ENCODE assay signal across 10 mouse cellular contexts in the genomic region with DNA sequence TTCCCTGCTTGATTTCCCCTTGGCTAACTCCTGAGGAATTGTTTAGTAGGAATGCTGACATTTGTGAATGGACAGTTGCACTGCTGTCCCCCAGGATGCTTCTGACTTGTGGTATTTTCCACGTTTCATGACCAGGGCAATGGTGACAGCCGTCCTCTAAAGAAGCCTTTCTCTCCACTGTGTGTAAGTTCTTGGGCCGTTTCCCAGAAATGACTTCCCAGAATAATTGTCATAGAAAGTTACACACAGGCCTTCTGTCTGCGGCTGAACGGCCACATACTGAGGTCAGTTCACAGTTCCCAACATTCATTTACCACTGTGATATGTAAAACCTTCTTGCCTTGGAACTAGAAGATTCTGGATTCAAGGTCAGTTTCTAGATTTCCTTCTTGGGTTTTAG. TPM values are rescaled to one million over a fixed set of nuclear protein-coding genes. Genes with fewer than 3 reads are reported as not detected.
DNase-seq lines count a peak whose midpoint lies in the region; ATAC-seq and TF ChIP-seq lines count a peak whose summit lies in the region.
"Had no signal": no experiment of that assay in that cellular context is flagged by ENCODE, and none has a peak within 500 bp of the region (broad histone marks: within the 10 kb centered on the region; RNA-seq: fewer than 3 reads in every experiment).

No protein-coding gene starts in this region.

- H3K4me2 ChIP-seq in hindbrain, embryonic 16.5 days (ENCODE audit: low read length), result no peak overlapping the region
- no peak overlapping the region for H3K4me2 ChIP-seq in hindbrain, postnatal 0 days (ENCODE audit: low read depth, low read length)
- H3K4me2 ChIP-seq in liver, postnatal 0 days (ENCODE audit: low read depth, low read length), result no peak overlapping the region
- H3K4me2 ChIP-seq: neural tube, embryonic 12.5 days had no signal

- peak; percentile 75; the same call in 1 of the 2 replicates for ATAC-seq in hindbrain, embryonic 16.5 days
- peak; percentile 80 for ATAC-seq in hindbrain, postnatal 0 days
- ATAC-seq in liver, postnatal 0 days, result no peak
- no peak for ATAC-seq in cerebellum, adult (ENCODE audit: insufficient number of reproducible peaks, low FRiP score, low TSS enrichment)
- ATAC-seq: activated CD4-positive, CD25-positive, alpha-beta regulatory T cell, adult 4 months had no signal

- DNase-seq in hindbrain, embryonic 10.5 days (ENCODE audit: low spot score), result no peak
- DNase-seq in right cerebral cortex, adult 18-20 months, result peak; percentile 19
- no peak for DNase-seq in right cerebral cortex, postnatal 25 days
- peak; percentile 67 for DNase-seq in hindbrain, postnatal 0 days (ENCODE audit: low spot score)
- no peak for DNase-seq in liver, postnatal 0 days
- DNase-seq: right cerebral cortex, postnatal 14 days had no signal

- no peaks in the 10 kb centered on the region for H3K4me1 ChIP-seq in hindbrain, embryonic 16.5 days (ENCODE audit: control insufficient read depth, insufficient read depth, low read depth, low read length)
- peaks cover 32% of the 10 kb centered on the region for H3K4me1 ChIP-seq in hindbrain, embryonic 10.5 days (replicated peaks)
- H3K4me1 ChIP-seq in hindbrain, postnatal 0 days (ENCODE audit: insufficient read depth, low read length), result no peaks in the 10 kb centered on the region
- H3K4me1 ChIP-seq in liver, postnatal 0 days (ENCODE audit: insufficient read depth), result no peaks in the 10 kb centered on the region
- H3K4me1 ChIP-seq: neural tube, embryonic 12.5 days had no signal

- no peak for TF ChIP-seq CTCF in hindbrain, postnatal 0 days (IDR thresholded peaks at IDR 0.05; ENCODE audit: low read depth)
- TF ChIP-seq CTCF in liver, postnatal 0 days (IDR thresholded peaks at IDR 0.05; ENCODE audit: low read depth), result no peak

- WGBS in hindbrain, embryonic 16.5 days, result 53% methylated on average over 5 of the region's 5 CpGs
- WGBS in hindbrain, embryonic 10.5 days, result 79% methylated on average over 5 of the region's 5 CpGs
- 33% methylated on average over 5 of the region's 5 CpGs for WGBS in hindbrain, postnatal 0 days
- WGBS in liver, postnatal 0 days (ENCODE audit: insufficient replicate concordance), result 71% methylated on average over 5 of the region's 5 CpGs

- H3K4me3 ChIP-seq in hindbrain, embryonic 16.5 days (ENCODE audit: low read length), result no peak overlapping the region
- H3K4me3 ChIP-seq in hindbrain, embryonic 10.5 days, result no peak overlapping the region
- no peak overlapping the region for H3K4me3 ChIP-seq in hindbrain, postnatal 0 days (ENCODE audit: low read length)
- H3K4me3 ChIP-seq in liver, postnatal 0 days (ENCODE audit: low read depth, low read length), result no peak overlapping the region
- H3K4me3 ChIP-seq: neural tube, embryonic 12.5 days had no signal

- H3K9ac ChIP-seq in hindbrain, embryonic 16.5 days (ENCODE audit: low read depth, low read length), result no peak overlapping the region
- no peak overlapping the region for H3K9ac ChIP-seq in hindbrain, postnatal 0 days (replicated peaks; ENCODE audit: low read length)
- H3K9ac ChIP-seq in liver, postnatal 0 days (replicated peaks), result no peak overlapping the region
- H3K9ac ChIP-seq: neural tube, embryonic 12.5 days had no signal

- no peaks in the 10 kb centered on the region for H3K27me3 ChIP-seq in hindbrain, embryonic 16.5 days (replicated peaks; ENCODE audit: control insufficient read depth, insufficient read depth, low read length)
- H3K27me3 ChIP-seq in hindbrain, embryonic 10.5 days (ENCODE audit: insufficient read depth, poor library complexity, severe bottlenecking), result no peaks in the 10 kb centered on the region
- H3K27me3 ChIP-seq in hindbrain, postnatal 0 days (ENCODE audit: insufficient read depth, low read length), result no peaks in the 10 kb centered on the region
- H3K27me3 ChIP-seq in liver, postnatal 0 days (ENCODE audit: insufficient read depth, low read length), result no peaks in the 10 kb centered on the region
- H3K27me3 ChIP-seq: neural tube, embryonic 12.5 days had no signal

- no peaks in the 10 kb centered on the region for H3K36me3 ChIP-seq in hindbrain, embryonic 16.5 days (ENCODE audit: control insufficient read depth, insufficient read depth, low read length)
- no peaks in the 10 kb centered on the region for H3K36me3 ChIP-seq in hindbrain, embryonic 10.5 days
- H3K36me3 ChIP-seq in hindbrain, postnatal 0 days (ENCODE audit: insufficient read depth, low read length), result no peaks in the 10 kb centered on the region
- no peaks in the 10 kb centered on the region for H3K36me3 ChIP-seq in liver, postnatal 0 days (replicated peaks; ENCODE audit: insufficient read depth, low read length)
- H3K36me3 ChIP-seq: neural tube, embryonic 12.5 days had no signal

- TF ChIP-seq EP300 in liver, postnatal 0 days (IDR thresholded peaks at IDR 0.05; ENCODE audit: low read depth), result no peak

- H3K9me3 ChIP-seq in hindbrain, embryonic 16.5 days (ENCODE audit: control insufficient read depth, low read length), result no peaks in the 10 kb centered on the region
- H3K9me3 ChIP-seq in hindbrain, embryonic 10.5 days, result no peaks in the 10 kb centered on the region
- H3K9me3 ChIP-seq in hindbrain, postnatal 0 days (ENCODE audit: low read length), result no peaks in the 10 kb centered on the region
- H3K9me3 ChIP-seq in liver, postnatal 0 days (ENCODE audit: low read length), result no peaks in the 10 kb centered on the region
- H3K9me3 ChIP-seq: neural tube, embryonic 12.5 days had no signal

- H3K27ac ChIP-seq in hindbrain, embryonic 16.5 days (ENCODE audit: low read depth, low read length), result no peak overlapping the region; the same call in 1 of the 2 replicates
- H3K27ac ChIP-seq in hindbrain, embryonic 10.5 days, result no peak overlapping the region
- H3K27ac ChIP-seq in hindbrain, postnatal 0 days, result no peak overlapping the region; the same call in 1 of the 2 replicates
- H3K27ac ChIP-seq in liver, postnatal 0 days (ENCODE audit: low read depth), result no peak overlapping the region
- H3K27ac ChIP-seq: neural tube, embryonic 12.5 days had no signal

RNA-seq across cellular contexts. Expression of gene Epb41l4b, which starts 28.6 kb away (rescaled TPM):
- 2.8 and 3.4 TPM in 2 replicates for polyA plus RNA-seq in hindbrain, embryonic 16.5 days (2015; fragmentation: Nextera tagmentation; extraction: Ambion mirVana)
- polyA plus RNA-seq in hindbrain, embryonic 10.5 days (2016; fragmentation: Nextera tagmentation; extraction: Ambion mirVana), result 0.65 and 0.92 TPM in 2 replicates
- 13.9 and 14.7 TPM in 2 replicates for total RNA-seq in hindbrain, postnatal 0 days (2014; rRNA removed)
- 4.2 and 4.4 TPM in 2 replicates for polyA plus RNA-seq in hindbrain, postnatal 0 days (2015; fragmentation: Nextera tagmentation; extraction: Ambion mirVana)
- 6.7 and 8.4 TPM in 2 replicates for polyA plus RNA-seq in liver, postnatal 0 days (2015; fragmentation: Nextera tagmentation; extraction: Ambion mirVana)
- polyA plus RNA-seq: activated CD4-positive, CD25-positive, alpha-beta regulatory T cell, adult 4 months had no signal

Comparison
In these comparisons a context has a peak if more than half of its experiments do, and no peak if none do; other contexts are left out.
1. DNase-seq: peak in right cerebral cortex, adult 18-20 months (single experiment) and hindbrain, postnatal 0 days (single experiment); none in hindbrain, embryonic 10.5 days (single experiment), right cerebral cortex, postnatal 25 days (single experiment) and liver, postnatal 0 days (single experiment).
2. ATAC-seq: peak in hindbrain, embryonic 16.5 days (single experiment) and hindbrain, postnatal 0 days (single experiment); none in liver, postnatal 0 days (single experiment) and cerebellum, adult (single experiment).